Mouse (Mus musculus) inflammation-experienced regulatory T-cells, adult 6 months (primary cell): ENCODE measurements around the gene Plch2. TPM values are rescaled to one million over a fixed set of nuclear protein-coding genes. Genes with fewer than 3 reads are reported as not detected.

Experiments used
- ATAC-seq: one replicate; pipeline ENCODE4 v1.8.0; 2017
- polyA plus RNA-seq, 3 experiments: library from polyadenylated mRNA; unstranded; fragments of 100-300 nt; shearing (Covaris generic); gene quantifications; one replicate each; pipeline ENCODE4 v1.2.1; 2017

Plch2 gene
- polyA plus RNA-seq, 3 experiments from 2014 or later = not detected

DNA sequence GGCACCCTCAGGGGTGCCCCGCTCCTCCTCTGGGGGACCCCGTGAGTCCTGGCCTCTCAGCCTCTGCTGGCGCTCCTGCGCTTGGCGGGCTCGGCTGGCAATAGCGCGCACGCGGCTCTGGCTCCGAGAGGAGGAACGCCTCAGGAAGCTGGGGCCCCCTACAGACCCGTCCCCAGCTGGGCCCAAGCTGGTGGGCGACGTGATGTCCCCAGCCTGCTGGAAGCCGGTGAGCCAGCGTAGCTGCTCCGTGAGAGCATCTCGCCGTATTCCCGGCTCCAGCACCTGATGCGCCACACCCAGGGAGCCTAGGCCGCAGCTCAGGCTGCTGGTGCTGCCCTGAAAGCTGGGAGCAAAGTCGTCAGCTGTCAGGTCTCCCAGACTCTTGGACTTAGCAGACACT, 72.8 kb downstream of the Plch2 start:
- no peak for ATAC-seq

DNA sequence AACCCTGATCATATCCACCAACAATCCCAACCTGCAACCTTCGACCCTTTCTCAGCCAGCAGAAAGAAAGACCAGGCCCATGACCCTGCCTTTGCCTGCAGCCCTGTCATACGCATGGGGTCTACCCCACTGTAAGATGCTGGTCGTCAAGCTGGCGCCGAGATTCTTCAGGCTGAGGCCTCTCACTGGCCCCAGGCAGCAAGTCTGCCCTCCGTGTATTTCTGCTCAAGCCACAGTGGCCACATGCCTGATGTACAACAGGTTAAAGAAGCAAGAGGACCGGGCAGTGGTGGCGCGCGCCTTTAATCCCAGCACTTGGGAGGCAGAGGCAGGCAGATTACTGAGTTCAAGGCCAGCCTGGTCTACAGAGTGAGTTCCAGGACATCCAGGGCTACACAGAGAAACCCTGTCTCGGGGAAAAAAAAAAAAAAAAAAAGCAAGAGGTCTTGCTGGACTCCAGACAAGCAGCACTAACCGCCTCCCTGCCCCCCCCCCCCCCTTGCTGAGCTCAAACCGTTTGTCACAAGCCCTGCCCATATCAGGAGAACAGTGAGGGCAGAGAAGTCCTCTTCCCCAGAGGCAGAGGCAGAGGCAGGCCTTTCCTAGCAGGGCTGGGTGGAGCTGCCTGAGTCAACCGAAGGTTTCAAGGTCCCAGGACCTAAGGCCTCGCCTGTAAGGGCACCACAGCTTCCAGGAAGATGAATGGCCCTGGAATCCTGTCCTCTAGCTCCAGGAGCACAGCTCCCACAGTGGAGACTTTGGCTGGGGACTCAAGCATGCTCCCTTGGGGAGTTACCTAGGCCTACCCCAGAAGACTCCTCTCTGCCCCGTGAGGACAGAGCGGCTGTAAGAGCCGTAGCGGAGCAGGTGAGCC, 74.1 kb downstream of the Plch2 start:
- no peak for ATAC-seq

DNA sequence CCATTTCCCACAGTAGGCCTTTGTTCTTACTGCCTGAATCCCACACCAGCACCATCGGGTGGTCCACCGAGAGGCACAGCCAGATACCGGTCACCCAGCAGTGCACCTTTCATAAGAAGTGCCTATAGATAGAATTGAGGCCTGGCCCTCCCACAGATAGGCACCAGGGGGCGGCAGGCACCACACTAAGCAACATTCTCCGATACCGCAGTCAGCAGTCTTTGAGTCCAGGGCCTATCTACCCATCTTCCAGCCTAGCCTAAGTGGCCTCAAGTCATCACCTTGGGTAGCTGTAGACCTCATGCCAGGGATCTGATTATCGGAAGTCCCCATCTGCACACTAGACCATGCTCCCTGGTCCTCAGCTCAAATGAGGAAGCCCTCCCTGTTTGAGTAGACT, 75.1 kb downstream of the Plch2 start:
- ATAC-seq = no peak

DNA sequence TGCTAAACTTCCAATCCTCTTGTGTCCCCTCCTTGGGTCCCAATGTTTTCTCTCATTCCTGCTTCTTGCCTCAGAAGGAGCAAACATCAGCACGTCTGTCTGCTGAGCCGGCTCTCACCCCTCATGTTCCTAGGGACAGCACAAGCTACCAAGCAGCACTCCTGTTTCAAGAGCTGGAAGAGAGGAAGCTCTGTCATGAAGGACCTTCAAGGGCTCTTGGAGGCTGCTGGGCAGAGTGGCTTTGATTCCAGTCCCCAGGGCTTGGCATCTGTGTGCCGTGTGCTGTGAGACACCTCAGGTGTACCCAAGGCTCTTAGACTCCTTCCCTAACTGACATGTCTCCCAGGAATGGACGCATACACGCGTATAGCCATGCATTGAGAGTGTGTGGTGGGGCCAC, 75.5 kb downstream of the Plch2 start:
- ATAC-seq = no peak

DNA sequence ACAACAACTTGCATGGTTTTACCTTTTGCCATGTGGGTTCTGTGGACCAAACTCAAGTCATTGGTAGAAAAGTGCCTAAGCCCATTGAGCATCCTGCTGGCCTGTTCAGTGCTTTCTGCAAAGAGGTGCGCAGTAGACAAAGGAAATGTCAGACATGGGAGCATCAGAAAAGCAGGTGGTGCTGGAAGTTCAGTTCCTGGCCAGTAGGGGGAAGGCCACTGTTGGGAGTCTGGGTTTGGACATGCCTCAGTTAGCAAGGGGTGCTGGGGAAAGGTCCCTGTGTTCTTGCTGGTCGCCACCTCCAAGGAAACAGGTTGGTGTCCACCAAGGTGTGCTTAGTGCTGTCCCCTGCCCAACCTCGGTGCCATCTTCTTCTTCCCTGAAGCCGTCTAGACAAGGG, 76.5 kb downstream of the Plch2 start:
- no peak for ATAC-seq

DNA sequence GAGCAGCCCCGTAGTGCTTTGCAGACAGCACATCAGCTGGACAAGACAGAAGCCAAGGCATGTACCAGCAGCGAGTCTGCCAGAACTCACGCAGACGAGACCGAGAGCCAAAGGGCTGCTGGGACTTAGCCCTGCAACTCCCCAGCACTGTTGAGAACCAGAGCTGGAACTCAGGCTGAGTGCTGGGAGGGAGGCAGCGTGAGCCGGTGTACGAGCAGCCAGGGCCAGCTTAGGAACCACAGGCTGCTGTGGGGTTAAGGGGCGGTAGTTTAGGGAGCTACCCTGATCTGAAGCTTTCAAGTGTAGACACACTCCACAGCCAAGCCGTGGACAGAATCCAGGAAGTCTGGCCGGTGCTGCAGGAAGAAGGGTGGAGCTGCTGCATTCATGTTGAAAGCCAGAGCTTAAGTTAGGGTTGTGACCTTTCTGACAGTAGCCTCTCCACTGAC, 82.4 kb downstream of the Plch2 start:
- ATAC-seq = no peak

DNA sequence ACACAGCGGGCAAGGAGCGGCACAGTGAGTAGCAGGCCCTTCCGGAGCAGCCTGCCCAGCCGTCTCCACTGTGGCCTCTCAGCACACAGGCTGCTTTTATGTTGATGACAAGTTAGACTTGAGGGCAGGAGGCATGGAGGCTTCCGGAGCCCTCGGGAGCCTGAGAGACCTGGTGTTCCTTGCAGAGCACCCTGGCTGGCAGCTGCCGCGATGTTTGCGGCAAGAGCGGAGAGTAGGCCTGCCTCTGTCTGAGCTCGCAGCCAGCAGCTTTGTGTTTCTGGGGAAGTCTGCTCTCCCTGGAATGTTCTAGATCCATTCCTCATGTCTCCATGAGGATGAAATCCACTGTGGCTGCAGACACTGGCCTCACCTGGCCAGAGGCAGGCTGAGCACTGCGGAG, 84.0 kb downstream of the Plch2 start:
- no peak for ATAC-seq

DNA sequence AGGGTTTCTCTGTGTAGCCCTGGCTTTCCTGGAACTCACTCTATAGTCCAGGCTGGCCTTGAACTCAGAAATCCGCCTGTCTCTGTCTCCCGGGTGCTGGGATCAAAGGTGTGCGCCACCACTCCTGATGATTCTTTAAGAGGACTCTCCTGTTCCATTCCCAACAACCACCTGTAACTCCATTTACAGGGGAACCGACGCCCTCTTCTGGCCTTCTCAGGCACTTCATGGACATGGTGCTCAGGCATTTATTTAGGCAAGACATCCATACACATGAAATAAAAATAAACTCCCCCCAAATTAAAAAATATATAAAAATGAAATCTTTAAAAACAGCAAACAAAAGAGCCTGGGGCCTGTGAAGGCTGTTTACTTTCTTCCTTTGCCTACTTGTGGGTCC, 89.4 kb downstream of the Plch2 start:
- ATAC-seq = no peak

DNA sequence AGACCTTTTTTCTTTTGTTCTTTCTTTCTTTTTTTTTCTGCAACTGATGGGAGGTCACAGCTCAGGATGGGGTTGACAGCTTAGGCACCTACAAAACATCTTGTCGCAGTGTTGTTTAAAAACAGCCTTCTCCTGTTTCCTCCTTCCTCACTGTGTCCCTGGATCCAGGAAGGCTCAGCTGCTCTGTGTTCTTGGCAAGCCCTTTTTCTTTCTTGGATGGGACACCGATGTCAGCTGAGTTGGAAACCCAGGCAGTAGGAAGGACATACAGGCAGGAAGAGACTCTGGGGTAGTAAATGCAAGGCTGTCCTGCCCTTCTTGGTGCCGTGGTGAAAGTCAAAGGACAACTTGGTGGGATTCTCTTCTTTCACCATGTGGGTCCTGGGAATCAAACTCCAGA, 90.7 kb downstream of the Plch2 start:
- no peak for ATAC-seq

DNA sequence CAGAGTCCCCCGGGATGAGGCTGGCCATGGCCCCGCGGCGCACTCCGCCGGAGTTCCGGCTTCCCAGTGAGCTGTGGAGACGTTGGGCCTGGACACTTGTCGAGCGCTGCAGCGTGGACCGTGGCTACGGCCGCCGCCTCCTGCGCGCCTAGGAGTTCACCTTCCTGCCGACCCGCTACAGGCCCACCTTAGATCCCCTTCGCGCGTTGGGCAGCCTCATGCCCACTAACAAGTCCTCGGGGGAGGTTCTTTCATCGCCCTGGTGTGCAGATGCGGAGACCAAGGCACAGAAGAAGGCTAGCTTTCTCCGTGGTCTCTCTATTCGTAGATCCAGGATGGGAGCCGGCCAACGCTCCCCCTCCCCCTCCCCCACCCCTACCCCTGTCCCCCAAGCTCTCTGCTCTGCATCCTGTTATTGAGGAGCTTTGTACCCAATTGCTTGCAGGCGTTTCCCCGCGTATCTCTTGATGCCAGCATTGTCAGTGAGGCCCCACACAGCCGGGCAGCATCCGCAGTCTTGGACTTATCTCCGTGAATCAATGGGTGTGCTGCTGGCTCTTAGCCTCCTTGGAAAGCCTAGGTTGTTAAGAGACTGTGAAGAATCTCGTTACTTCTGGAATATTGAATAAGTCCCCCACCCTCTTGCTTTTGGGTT, 91.9 kb downstream of the Plch2 start:
- peak; percentile 23 for ATAC-seq

DNA sequence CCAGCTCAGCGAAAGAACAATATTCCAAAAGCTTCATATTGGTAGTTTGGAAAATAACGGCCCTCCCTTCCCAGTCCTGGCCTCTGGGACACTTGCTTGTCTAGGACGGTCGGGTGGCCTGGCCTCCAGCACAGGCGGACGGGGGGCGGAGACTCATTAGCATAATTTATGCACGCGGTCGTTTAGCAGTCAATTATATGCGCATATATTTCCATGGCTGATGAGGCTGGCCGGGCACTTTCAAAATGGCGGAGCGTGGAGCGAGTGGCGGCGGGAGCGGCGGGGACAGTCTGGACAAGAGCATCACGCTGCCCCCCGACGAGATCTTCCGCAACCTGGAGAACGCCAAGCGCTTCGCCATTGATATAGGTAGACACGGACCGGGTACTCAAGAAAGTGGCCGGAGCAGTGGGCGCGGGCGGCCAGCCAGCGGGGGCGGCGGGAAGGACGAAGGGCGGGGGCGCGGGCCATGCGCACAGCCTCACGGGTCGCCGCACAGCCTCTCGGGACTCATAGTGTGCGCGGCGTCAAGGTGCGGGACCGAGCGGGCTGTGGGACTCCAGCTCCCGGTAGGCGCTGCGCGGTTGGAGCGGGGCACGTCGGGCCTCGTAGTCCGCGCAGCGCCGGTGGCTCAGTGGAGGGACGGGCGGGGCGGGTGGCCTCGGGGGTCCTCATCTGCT, 92.5 kb downstream of the Plch2 start, which contains the start of gene Pank4:
Gene Pank4 (plus strand): TSS at position 223 of the 680 bp plus-strand sequence.
- ATAC-seq = peak; percentile 74

DNA sequence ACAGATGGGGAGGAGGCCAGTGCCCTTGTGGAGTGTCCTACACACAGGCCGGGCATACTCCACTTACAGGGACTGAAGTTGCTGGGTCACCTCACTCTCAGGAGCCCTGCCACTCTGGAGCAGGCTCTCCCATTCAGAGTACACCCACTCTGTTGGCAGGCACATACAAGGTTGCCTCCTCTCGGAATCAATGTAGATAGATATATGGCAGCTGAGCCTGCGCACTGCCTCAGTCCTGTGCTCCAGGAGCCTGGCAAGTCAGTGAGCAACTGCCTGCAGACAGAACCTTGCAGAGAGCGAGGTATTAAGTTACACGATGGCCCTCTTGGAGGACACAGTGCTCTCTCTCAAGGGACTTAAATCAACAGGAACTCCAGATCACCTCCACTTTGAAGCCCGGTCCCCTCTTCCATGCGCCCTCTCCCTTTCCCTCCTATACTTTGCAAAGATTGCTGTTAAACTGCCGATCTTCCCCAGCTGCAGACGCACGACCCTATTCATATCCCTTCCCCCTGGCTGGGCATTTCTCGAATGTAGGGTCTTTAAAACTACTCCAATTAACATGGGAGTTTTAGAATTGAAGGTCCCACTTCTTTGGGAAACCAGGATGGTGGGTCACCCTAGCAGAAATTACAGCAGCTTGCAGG, 93.3 kb downstream of the Plch2 start:
- ATAC-seq = no peak

DNA sequence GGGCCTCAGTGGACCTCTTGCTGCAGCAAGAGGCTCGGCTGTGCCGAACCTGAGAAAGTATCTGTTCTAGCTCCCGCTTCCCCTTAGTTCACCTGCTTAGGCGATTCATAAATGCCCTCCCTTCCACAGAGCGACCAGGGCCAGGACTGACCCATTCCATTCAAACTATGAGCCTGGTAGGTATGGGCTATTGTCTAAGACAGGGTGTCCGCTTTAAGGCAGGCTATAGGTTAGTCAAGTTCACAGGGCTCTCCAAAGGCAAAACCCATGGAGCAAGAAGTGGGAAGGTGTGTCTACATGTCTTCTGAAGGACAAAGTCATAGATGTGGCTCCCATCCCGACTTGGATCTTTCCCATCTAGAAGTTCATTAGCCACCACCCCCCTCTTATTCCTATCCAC, 93.9 kb downstream of the Plch2 start:
- ATAC-seq = no peak

DNA sequence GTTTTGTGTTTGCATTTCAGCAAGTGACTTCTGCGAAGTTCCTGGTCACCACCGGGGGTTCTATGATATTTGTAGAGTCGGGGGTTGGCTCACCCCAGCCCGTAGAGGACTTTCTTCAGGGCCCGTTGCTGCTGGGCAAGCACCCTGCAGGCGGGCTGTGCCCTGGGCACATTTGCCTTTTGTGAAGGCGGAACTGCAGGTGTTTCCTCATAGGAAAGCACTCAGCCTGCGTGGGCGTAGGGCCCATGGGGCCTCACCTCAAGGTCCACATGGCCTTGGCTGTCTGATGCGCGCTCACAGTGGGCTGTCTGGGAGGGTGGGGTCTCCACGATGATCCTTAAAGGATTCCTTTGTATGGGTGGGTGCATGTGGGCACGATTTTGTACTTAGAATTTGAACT, 94.7 kb downstream of the Plch2 start:
- peak; percentile 12 for ATAC-seq

DNA sequence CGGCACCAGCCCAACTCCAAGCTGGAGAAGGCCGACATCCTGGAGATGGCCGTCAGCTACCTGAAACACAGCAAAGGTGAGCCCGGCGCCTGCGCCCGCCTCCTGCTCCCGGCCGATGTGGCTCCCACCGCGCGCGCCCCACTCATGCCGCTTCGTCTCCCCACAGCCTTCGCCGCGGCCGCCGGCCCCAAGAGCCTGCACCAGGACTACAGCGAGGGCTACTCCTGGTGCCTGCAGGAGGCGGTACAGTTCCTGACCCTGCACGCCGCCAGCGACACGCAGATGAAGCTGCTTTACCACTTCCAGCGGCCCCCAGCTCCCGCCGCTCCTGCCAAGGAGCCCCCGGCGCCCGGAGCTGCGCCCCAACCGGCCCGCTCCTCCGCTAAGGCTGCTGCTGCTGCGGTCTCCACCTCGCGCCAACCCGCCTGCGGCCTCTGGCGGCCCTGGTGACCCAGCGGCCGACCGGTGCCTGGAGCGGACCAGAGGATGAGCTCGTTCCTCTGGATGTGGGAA, 95.3 kb downstream of the Plch2 start:
- ATAC-seq = peak; percentile 11

DNA sequence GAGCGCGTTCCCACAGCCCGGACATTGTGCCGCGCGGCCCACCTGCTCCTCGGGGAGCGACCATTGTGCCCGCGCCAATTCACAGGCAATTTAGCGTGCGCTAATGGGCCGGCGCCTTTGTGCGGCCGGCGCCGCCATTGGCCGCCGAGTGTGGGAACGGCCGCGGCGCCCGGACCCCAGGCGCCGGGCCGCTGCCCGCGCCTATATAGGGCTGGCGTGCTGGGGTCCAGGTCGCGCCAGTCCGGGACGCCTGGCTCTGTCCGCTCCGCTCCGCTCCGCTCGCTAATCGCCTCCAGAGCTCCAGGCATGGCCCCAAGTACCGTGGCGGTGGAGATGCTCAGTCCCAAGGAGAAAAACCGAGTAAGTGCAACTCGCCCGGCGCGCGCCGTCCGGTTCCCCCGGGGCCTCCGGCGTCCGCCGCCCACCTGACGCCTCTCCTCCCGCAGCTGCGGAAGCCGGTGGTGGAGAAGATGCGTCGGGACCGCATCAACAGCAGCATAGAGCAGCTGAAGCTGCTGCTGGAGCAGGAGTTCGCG, 95.8 kb downstream of the Plch2 start, which contains the start of gene Hes5:
Gene Hes5 (plus strand): TSS at position 234 of the 536 bp plus-strand sequence.
- ATAC-seq = peak; percentile 5

DNA sequence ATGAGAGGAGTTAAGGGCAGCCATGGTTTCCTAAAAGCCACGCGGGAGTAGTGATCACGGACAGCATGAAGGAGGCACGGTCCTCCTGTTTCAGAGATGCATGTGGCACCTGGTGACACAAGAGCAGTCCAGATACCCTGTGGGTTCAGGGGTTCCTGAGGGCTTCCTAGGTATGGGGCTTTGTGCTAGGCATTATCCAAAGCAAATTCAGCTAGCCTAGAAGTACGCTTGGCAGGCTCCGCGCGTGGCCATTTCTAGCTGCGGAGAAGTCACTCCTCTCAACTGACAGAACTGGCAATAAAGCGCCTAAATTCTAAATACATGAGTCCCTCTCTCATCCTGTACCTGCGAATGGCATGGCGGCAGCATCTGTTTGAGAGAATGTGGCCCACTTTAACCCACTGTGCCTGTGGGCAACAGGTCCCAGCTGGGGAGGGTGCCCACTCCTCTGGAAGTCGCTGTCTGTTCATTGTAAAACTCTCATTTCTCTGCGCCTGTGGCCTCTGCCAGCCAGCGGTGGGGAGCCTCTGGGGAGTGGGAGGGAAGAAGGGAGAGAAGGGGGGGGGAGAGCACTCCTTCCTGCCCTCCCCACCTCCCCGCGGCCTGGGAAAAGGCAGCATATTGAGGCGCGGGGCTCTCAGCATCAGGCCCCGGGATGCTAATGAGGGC, 96.4 kb downstream of the Plch2 start:
- no peak for ATAC-seq

DNA sequence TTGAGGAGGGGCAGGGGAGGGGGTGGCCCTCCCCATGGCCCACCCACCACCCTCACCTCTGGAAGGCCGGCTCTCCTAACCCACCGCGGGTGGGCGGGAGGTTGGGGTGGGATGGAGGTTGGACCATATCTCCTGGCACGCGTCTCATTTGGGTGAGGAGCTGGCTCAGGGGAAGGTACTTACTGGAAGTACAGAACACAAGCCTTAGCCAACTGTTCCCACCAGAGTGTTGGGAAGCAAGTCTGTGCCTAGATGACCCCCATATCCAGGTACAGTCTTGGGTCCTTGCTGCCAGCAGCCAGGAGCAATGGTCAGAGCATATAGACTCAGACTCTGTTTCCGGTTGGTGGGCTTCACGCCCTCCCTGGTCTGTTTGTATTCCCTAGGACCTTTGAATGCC, 98.0 kb downstream of the Plch2 start:
- ATAC-seq = no peak

DNA sequence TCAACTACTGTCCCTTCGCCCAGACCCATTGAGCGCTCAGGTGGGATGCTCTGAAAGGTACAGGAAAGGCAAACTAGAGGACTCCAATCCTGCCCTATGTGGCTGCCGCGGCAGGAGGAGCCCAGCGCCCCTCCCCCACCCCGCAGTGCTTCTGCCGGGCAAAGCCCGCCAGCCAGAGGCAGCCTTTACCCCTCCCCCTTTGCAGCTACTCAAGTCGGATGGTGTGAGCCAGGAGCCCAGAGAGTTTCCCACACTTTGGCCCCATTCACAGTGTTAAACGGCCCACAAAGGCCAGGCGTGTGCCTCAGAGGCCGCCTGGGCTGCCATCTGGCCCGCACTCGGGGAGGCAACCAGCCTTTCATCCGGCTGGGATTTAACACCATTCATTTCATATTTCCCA, 98.4 kb downstream of the Plch2 start:
- no peak for ATAC-seq

DNA sequence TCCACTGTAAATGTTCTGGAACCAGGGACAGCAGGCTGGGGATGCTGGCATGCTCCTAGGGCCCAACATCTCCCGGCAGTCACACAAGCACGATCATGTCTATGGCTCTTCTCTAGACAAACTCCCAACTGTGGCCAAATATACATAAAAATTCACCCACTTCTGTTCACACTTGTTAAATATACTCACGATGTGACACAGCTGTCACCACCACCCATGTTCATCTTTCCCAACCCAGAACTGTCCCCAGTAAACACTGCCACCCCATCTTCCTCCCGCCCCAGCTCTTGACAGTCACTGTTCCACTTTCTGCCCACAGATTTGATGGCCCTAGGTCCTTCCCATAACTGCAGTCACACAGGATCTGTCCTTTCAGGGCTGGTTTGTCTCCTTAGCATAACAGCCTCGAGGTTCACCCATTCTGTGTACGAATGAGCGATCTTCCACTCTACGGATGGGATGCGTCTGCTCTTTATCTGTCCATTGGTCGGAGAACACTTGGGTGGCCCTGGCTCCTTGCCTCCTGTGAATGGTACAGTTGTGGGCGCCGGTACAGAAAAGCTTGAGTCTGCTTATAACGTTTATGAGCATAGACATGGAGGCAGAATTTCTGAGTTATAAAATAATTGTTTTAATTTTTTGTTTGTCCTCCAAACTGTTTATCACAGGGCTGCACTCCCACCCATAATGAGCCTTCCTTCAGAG, 99.1 kb downstream of the Plch2 start:
- ATAC-seq = no peak

DNA sequence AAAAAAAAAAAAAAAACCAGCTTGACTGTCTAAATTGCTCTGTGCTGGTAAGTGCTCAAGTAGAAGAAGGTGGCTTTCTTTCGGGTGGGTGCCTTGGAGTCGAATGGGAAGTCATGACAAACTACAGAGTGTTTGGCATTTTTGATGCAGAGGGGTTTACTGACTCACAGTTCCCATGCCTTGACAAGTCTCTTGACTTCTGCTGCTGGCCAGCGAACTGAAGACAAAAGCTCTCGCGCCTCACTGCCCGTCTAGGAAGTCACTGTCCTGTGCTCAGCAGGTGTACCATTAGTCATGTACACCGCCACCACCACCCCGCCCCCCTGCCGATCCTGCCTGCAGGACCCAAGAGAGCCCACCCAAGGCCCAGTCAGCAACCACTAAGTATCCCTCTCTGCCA, 100.0 kb downstream of the Plch2 start:
- ATAC-seq = no peak
